28 mouse cellular contexts compared by ENCODE assay signal in genomic region chr14:8679896-8680295, GRCm38 (mm10). TPM values are rescaled to one million over a fixed set of nuclear protein-coding genes. Genes with fewer than 3 reads are reported as not detected.
"Had no signal": no experiment of that assay in that cellular context is flagged by ENCODE, and none has a peak within 500 bp of the region (broad histone marks: within the 10 kb centered on the region; RNA-seq: fewer than 3 reads in every experiment).

No protein-coding gene starts in this region.

- H3K9ac ChIP-seq: heart, embryonic 13.5 days; heart, embryonic 15.5 days; hindbrain, embryonic 12.5 days; hindbrain, embryonic 14.5 days; intestine, embryonic 15.5 days; limb, embryonic 13.5 days; limb, embryonic 15.5 days; liver, embryonic 12.5 days; liver, embryonic 14.5 days had no signal

- H3K27me3 ChIP-seq: heart, embryonic 13.5 days; heart, embryonic 15.5 days; hindbrain, embryonic 12.5 days; intestine, embryonic 15.5 days; limb, embryonic 13.5 days; limb, embryonic 15.5 days; liver, embryonic 12.5 days had no signal

- H3K4me2 ChIP-seq: heart, embryonic 11.5 days; heart, embryonic 13.5 days; heart, embryonic 15.5 days; hindbrain, embryonic 12.5 days; hindbrain, embryonic 14.5 days; intestine, embryonic 15.5 days; limb, embryonic 13.5 days; limb, embryonic 15.5 days; liver, embryonic 12.5 days had no signal

- DNase-seq: gastrocnemius, postnatal 14 days; gastrocnemius, postnatal 36 days; heart, adult 2 months; heart, postnatal 14 days; heart, postnatal 36 days; kidney, adult 18-20 months; kidney, adult 8-10 months; kidney, postnatal 10 days; kidney, postnatal 25 days; kidney, postnatal 4 days; layer of hippocampus, adult 9-11 months; layer of hippocampus, postnatal 36 days; left cerebral cortex, postnatal 4 days had no signal

- H3K4me3 ChIP-seq: heart, adult 2 months; heart, embryonic 13.5 days; heart, embryonic 15.5 days; hindbrain, embryonic 12.5 days; intestine, embryonic 15.5 days; layer of hippocampus, adult 2 months; limb, embryonic 13.5 days; limb, embryonic 15.5 days; liver, embryonic 12.5 days had no signal

- H3K9me3 ChIP-seq: heart, embryonic 13.5 days; heart, embryonic 15.5 days; hindbrain, embryonic 12.5 days; intestine, embryonic 15.5 days; limb, embryonic 13.5 days; limb, embryonic 15.5 days; liver, embryonic 12.5 days had no signal

- H3K27ac ChIP-seq: heart, adult 2 months; heart, embryonic 13.5 days; heart, embryonic 15.5 days; hindbrain, embryonic 12.5 days; hindbrain, embryonic 14.5 days; intestine, embryonic 15.5 days; layer of hippocampus, adult 2 months; limb, embryonic 13.5 days; limb, embryonic 15.5 days; liver, embryonic 12.5 days; liver, embryonic 14.5 days had no signal

- H3K4me1 ChIP-seq: heart, embryonic 13.5 days; heart, embryonic 15.5 days; hindbrain, embryonic 12.5 days; intestine, embryonic 15.5 days; limb, embryonic 13.5 days; limb, embryonic 15.5 days; liver, embryonic 12.5 days had no signal

- ATAC-seq: hindbrain, embryonic 16.5 days; inflammation-experienced regulatory T-cells, adult 6 months; intestine, embryonic 15.5 days; intestine, postnatal 0 days; liver, embryonic 12.5 days had no signal

- H3K36me3 ChIP-seq: heart, embryonic 13.5 days; heart, embryonic 15.5 days; hindbrain, embryonic 12.5 days; intestine, embryonic 15.5 days; limb, embryonic 13.5 days; limb, embryonic 15.5 days; liver, embryonic 12.5 days had no signal

RNA-seq across cellular contexts. Expression of gene 4930452B06Rik, which starts 13.9 kb away (rescaled TPM):
- total RNA-seq: gastrocnemius, adult 18-20 months had no signal
